Mouse (Mus musculus) embryonic fibroblast, embryonic 13.5 days (primary cell): ENCODE measurements around the gene Evi5. TPM values are rescaled to one million over a fixed set of nuclear protein-coding genes. Genes with fewer than 3 reads are reported as not detected.

ENCODE experiments used
- H3K27ac ChIP-seq: 2 replicates; pipeline ENCODE4 v1.5.1; 2012; ENCODE audit warnings: low read length, control low read depth, inconsistent platforms; ENCODE audit not compliant: insufficient read depth
- H3K4me1 ChIP-seq: 2 replicates; pipeline ENCODE4 v1.6.1; 2011; ENCODE audit warnings: low read length; ENCODE audit not compliant: control insufficient read depth, insufficient read depth
- H3K4me3 ChIP-seq: 2 replicates; pipeline ENCODE4 v1.5.1; 2011; ENCODE audit warnings: mild to moderate bottlenecking, control low read depth, low read length; ENCODE audit not compliant: insufficient read depth
- CTCF ChIP-seq: IDR thresholded peaks from 2 replicates; pipeline ENCODE4 v1.5.1; 2011; ENCODE audit warnings: mild to moderate bottlenecking, control low read depth, low read length, moderate library complexity, borderline replicate concordance; ENCODE audit not compliant: insufficient read depth
- POLR2A ChIP-seq: IDR thresholded peaks from 2 replicates; pipeline ENCODE4 v1.6.1; 2011; ENCODE audit warnings: low read depth, mild to moderate bottlenecking, control low read depth, low read length, moderate library complexity
- polyA plus RNA-seq: library from polyadenylated mRNA; stranded (reverse); fragments of >200 nt; gene quantifications from 2 replicates; pipeline ENCODE4 v1.2.4, GENCODE M21; 2011; ENCODE audit warnings: low read depth; ENCODE audit not compliant: missing spikeins, insufficient read length

The Evi5 gene
- polyA plus RNA-seq, 1 experiment: 60.6 TPM

DNA sequence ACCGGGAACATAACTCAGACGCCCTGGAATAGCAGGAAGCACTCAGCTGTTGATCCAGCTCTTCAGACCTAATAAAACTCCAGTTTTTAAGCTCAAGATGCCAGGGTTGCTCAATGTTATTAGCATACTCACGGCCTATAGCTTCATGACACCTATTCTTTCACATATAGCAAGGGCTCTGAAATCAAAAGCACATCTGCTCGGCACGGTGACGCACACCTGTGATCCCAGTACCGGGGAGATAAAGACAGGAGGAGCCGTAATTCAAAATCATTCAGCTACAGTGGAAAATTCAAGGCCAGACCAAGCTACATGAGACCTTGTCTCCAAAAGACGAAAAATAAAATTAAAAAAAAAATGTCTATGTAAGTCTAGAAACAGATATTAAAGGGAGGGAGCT, 173.2 kb downstream of the Evi5 start:
- H3K4me1 ChIP-seq: no peaks in the 10 kb centered on the region
- TF ChIP-seq POLR2A (no peak), CTCF (no peak)
- no peak overlapping the region for H3K4me3 ChIP-seq
- no peak overlapping the region for H3K27ac ChIP-seq

- TF ChIP-seq CTCF: no peak
- no peak for TF ChIP-seq POLR2A
- H3K4me1 ChIP-seq: no peaks in the 10 kb centered on the region
- H3K27ac ChIP-seq: no peak overlapping the region
These were observed 174.0 kb downstream of the Evi5 start for GRCm38 (mm10) chr5:107700873-107701272.

GRCm38 (mm10) chr5:107698888-107699287, 176.0 kb downstream of the Evi5 start:
- Histone ChIP-seq H3K4me1 (no peaks in the 10 kb centered on the region), H3K4me3 (no peak overlapping the region), H3K27ac (no peak overlapping the region)
- TF ChIP-seq POLR2A (no peak), CTCF (no peak)

More at GRCm38 (mm10) chr5:107700873-107701272, 174.0 kb downstream of the Evi5 start:
- H3K4me3 ChIP-seq: no peak overlapping the region

- Histone ChIP-seq H3K4me3 (no peak overlapping the region), H3K27ac (no peak overlapping the region), H3K4me1 (no peaks in the 10 kb centered on the region)
- TF ChIP-seq CTCF (no peak), POLR2A (no peak)
These were observed 179.9 kb downstream of the Evi5 start for GRCm38 (mm10) chr5:107695019-107695418.

Other genes with a start within 250 kb of the Evi5 start
- gene Gfi1, start 149.1 kb downstream of the Evi5 start, polyA plus RNA-seq: not detected in 2 replicates
- not detected in 2 replicates for gene Ube2d2b, start 45.0 kb downstream of the Evi5 start, polyA plus RNA-seq
- gene Rpl5, start 25.4 kb upstream of the Evi5 start, polyA plus RNA-seq: 74.5 and 90.8 TPM in 2 replicates
- 8.0 and 15.4 TPM in 2 replicates for gene Fam69a, start 112.0 kb upstream of the Evi5 start, polyA plus RNA-seq
- 29.2 and 35.3 TPM in 2 replicates for gene Mtf2, start 190.6 kb upstream of the Evi5 start, polyA plus RNA-seq